Mouse (Mus musculus): ENCODE measurements around the gene Cct8.
"Not testable (repeated sequence)": the region's sequence is repeated elsewhere in the genome, so short reads cannot be mapped to it uniquely, and the experiment has no call there.

Gene Cct8

GRCm38 (mm10) chr16:87495716-87496447, at the start of gene Cct8:
TSS of gene Cct8 (minus strand) at chr16:87495873.
- peak; percentile 97 to 98 for DNase-seq (ENCODE audit: inconsistent age in 2 of 2, low spot score in 1 of 2)

GRCm38 (mm10) chr16:87528755-87529154, 33.1 kb upstream of the Cct8 start:
- no peak for DNase-seq (ENCODE audit: inconsistent age in 2 of 2, low spot score in 1 of 2)

GRCm38 (mm10) chr16:87527553-87528249, 32.0 kb upstream of the Cct8 start:
- DNase-seq (ENCODE audit: inconsistent age in 2 of 2, low spot score in 1 of 2) = no peak

DNA sequence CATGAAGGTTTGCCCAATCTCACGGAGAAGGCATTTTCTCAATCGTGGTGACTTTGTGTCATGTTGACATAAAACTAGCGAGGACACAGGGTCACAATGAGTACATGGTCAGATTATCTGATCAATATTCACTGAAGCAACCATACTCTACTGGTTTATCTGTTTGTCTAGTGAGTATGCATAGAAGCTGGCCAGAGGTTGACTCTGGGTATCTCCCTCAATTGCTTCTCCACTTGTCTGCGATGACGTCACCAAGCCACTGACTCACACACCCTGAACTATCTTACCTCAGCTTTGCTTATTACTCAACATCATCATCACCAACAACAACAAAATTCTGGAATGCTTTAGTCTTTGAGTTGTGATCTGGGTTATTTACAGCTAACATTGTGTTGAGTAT, 28.6 kb upstream of the Cct8 start:
- DNase-seq (ENCODE audit: inconsistent age in 2 of 2, low spot score in 1 of 2) = peak in 1 of 2 experiments; percentile 47

- DNase-seq (ENCODE audit: inconsistent age in 2 of 2, low spot score in 1 of 2) = peak; percentile 25 to 63
These were observed 16.7 kb upstream of the Cct8 start for GRCm38 (mm10) chr16:87512331-87512730.

GRCm38 (mm10) chr16:87511706-87512105, 16.0 kb upstream of the Cct8 start:
- no peak for DNase-seq (ENCODE audit: inconsistent age in 2 of 2, low spot score in 1 of 2)

DNA sequence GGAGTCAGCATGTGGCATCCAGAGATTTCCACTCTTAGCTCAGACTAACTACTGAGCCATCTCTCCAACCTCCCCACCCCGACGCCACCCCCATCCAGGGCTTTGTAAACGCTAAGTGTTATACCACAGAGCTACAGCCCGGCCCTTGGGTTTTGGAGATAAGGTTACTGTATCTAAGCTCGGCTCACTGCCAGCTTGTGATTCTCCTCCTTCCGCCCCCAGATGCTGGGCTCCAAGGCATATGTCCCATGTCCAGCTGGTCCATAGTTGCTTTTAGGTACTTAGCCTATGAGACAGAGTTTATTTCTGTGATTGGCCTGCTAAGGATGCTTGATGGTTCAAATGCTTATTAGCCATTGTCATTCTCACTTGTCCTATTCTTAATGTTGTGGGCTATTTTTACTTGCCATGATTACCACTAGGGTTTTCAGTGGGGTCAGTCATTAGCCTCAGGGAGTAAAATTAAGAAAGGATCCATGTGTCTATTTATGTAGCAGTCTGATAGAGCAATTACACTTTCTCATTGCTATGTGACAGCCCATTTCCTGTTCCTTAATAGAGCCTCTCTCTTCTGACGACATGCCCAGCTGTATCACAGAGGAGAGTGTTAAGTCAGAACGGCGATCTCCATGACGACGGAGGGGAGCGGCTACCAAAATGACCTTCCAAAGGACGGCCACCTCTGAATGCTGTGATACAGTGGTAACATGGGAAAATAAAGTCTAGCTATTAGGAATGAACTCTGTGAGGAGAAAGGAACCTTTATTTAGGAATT, 5.8 kb upstream of the Cct8 start:
- DNase-seq (ENCODE audit: inconsistent age in 2 of 2, low spot score in 1 of 2) = peak; percentile 29 to 66

- no peak for DNase-seq (ENCODE audit: inconsistent age in 2 of 2, low spot score in 1 of 2)
These were observed 3.9 kb upstream of the Cct8 start for GRCm38 (mm10) chr16:87499556-87499955.

DNA sequence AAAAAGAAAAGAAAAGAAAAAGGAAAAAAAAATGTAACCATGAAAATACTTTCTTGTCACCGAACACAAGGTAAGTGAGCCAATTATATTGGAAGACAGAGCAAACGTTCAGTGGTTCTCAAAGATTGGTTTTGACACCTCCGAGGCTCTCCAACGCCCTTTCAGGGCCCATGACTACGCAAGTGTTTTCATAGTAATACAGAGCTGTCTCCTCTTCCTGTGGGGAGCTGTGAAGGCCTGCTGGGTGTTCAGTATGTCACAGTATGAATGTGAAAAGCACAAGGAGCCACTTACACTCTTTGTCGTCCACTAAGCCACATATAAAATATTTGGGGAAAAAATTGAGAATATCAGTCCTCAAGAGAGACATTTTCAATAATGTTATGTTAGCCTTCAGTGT, 1.5 kb upstream of the Cct8 start:
- no peak for DNase-seq (ENCODE audit: inconsistent age in 2 of 2, low spot score in 1 of 2)

GRCm38 (mm10) chr16:87496728-87497127, 1.1 kb upstream of the Cct8 start:
- DNase-seq (ENCODE audit: inconsistent age in 2 of 2, low spot score in 1 of 2) = no peak

DNA sequence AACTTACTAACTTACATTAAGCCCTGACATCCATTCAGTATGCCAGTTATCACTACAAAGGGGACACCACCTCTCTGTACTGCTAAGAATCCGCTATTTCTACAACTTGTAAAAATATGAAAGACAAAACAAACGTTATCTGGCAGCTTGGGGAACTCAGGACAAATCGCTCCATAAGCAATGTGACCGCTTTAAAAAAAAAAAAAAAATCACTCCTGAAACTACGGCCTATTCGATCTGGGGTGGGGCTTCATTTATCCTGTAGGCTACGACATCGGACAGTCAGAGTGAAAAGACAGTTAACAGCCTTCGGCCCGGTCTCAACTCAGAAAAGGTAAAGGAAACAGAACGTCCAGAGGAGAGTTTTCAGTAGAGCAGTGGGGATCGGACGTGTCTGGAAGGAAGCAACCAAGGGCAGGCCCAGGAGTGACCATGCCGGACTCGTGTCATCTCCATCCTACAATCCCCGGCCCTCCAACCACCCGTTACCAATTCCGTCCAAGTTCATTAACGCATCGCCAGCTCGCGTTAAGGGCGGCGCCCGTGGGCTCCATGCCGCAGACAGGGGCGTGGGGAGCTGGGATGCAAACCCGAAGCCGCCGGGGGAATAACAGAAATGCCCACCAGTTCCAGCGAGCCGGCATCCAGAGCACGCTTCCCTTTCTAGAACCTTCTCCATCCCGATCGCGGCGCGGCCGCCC, 568 bp downstream of the Cct8 start:
- no peak for DNase-seq (ENCODE audit: inconsistent age in 2 of 2, low spot score in 1 of 2)

DNA sequence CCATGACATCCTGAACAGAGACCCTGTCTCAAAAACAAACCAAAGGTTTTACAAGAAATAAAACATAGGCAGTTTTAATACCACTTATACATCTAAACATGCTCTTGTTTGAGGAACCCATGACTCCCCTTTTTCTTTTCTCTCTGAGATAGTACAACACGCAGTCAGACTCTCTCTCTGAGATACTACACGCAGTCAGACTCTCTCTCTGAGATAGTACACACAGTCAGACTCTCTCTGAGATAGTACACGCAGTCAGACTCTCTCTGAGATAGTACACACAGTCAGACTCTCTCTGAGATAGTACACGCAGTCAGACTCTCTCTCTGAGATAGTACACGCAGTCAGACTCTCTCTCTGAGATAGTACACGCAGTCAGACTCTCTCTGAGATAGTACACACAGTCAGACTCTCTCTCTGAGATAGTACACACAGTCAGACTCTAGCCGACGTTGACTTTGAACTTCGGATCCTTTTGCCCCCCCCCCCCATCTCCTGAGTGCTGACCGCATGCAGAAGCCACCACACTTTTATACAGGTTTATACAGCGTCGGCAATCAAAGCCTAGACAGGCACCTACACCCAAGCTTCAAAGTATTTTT, 3.4 kb downstream of the Cct8 start:
- not testable (repeated sequence) for DNase-seq (ENCODE audit: inconsistent age in 2 of 2, low spot score in 1 of 2)

DNA sequence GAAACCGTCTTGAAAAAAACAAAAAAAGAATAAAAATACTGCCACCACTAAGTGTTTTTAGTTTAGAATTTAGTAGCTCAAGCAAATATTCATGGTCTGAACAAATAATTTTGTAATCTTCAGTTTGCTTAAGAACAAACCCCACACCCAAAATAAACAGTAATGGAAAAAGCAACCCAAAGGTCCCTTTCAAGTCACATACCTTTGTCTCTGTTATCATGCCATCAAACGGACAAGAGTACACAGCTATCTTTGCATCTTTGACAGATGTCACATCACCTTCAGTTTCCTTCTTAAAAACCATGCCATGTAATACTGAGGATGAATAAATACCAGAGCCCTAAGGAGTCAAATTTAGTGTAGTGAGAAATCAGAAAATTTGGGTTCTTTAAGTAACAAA, 7.1 kb downstream of the Cct8 start:
- DNase-seq (ENCODE audit: inconsistent age in 2 of 2, low spot score in 1 of 2) = no peak

GRCm38 (mm10) chr16:87486739-87487138, 8.9 kb downstream of the Cct8 start:
- DNase-seq (ENCODE audit: inconsistent age in 2 of 2, low spot score in 1 of 2) = no peak

GRCm38 (mm10) chr16:87484367-87484766, 11.3 kb downstream of the Cct8 start:
- DNase-seq (ENCODE audit: inconsistent age in 2 of 2, low spot score in 1 of 2) = no peak

DNA sequence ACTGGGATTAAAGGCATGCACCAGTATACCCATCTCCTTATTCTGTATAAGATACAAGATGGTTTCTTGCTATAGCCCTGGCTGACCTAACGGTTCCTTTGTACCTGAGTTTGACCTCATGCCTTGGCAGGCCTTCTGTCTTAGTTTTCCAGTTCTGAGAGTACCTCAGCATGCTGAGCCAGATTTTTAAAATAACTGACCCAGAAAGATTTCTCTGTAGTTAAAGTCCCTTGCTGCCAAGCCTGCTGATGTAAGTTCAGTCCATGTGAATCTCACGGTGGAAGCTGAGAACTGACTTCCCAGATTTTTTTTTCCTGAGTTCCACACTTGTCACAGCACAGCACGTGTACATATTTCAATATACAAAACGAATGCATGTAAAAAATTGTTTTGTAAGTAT, 25.1 kb downstream of the Cct8 start:
- no peak for DNase-seq (ENCODE audit: inconsistent age in 2 of 2, low spot score in 1 of 2)

DNA sequence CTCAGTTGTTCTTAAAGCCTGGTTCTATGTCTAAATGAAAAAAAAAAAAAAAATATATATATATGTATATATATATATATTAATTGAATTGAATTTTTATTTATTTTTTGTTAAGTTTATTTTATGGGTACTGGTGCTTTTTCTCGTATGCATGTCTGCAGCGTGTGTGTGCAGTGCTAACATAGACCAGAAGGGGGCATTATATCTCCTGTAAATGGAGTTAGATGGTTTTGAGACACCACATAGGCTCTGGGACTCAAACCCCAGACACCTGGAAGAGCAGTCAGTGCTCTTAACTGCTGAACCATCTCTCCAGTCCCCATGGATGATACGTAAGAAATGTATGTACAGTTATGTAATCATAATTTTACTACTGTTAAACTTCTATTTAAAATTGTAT, 36.9 kb downstream of the Cct8 start:
- DNase-seq (ENCODE audit: inconsistent age in 2 of 2, low spot score in 1 of 2) = no peak

- peak in 1 of 2 experiments; percentile 83 for DNase-seq (ENCODE audit: inconsistent age in 2 of 2, low spot score in 1 of 2)
These were observed 40.5 kb downstream of the Cct8 start for GRCm38 (mm10) chr16:87455180-87455611.

DNA sequence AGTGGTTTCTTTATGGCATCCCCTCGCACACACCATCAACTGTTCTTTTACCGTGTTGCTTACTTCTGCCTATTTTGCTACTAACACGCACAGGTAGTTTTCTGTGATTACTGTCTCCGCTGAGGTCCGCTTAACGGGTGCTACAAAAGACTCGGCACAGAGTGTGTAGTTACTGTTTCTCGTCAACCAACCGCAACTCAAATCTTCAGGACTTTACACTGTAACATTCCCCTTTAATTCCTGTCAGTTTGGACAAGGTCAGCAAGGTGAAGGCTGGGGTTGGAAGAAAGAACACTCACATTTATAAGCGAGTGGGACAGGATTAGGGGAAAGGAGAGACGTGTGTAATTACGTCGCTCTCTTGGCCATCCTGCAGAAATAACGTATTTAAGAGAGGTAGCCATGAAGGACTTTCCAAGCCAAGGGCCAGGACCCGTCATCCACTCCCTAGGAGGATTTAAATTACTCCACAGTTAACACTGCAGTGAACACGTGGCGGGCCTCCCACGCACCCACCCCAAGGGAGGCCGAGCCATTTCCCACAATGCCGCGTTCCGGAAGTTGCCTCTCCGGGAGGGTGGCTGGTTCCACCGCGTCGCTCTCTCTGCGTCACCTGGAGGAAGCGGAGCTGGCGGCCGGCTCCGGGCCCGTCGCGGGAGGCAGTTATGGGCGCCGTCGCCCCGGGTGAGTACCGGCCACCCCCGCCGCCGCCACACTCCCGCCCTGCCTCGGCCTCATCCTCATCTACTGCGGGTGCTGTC, 41.1 kb downstream of the Cct8 start, which contains the start of gene Usp16:
Gene Usp16, plus strand, starts transcription at position 285 of the 761 bp plus-strand sequence.
- peak; percentile 95 to 98 for DNase-seq (ENCODE audit: inconsistent age in 2 of 2, low spot score in 1 of 2)

DNA sequence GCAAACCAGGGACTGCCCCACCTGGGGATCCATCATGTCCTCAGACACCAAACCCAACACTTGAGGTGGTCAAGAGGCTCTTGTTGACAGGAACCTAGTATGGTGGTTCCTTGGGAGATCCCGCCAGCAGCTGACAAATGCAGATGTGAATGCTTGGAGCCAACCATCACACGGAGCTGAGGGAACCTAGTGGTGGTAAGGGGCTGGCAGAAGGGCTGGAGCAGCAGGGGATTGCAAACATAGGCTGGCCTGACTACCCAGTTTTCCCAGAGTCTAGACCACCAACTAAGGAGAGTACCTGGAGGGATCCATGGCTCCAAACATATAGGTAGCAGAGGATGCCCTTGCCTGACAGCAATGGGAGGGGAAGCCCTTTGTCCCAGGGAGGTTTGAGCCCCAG, 42.4 kb downstream of the Cct8 start:
- DNase-seq (ENCODE audit: inconsistent age in 2 of 2, low spot score in 1 of 2) = no peak
